Mouse (Mus musculus) stomach, adult 2 months (tissue): ENCODE data around the gene Gm4131. TPM values are rescaled to one million over a fixed set of nuclear protein-coding genes. Genes with fewer than 3 reads are reported as not detected.

Experiments
- polyA plus RNA-seq: library from polyadenylated mRNA; depleted of rRNA; stranded (reverse); fragments of >200 nt; gene quantifications from 2 replicates; pipeline ENCODE4 v1.2.3, GENCODE M21; 2012; rRNA removed

The Gm4131 gene
- polyA plus RNA-seq = not detected in 2 replicates

DNA sequence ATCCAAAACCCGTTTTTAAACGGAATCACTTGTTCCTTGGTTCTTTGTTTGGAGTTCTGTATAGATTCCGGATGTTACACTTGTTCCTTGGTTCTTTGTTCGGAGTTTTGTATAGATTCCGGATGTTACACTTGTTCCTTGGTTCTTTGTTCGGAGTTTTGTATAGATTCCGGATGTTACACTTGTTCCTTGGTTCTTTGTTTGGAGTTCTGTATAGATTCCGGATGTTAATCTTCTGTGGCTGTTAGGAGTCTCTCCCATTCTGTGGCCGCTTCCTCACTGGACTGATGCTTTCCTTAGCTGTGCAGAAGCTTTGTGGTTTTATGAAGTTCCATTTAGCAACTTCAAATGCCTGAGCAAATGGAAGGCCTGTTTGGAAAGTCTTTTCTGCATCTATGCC, at the start of gene Gm4131:
Gene Gm4131, minus strand, starts transcription at position 101 of the 400 bp plus-strand sequence.

GRCm38 (mm10) chr14:62555309-62555829, 11.4 kb downstream of the Gm4131 start, which contains the start of gene Fam124a:
Gene Fam124a, plus strand, starts transcription at chr14:62555737.

GRCm38 (mm10) chr14:62456239-62456747, 110.4 kb downstream of the Gm4131 start, which contains the start of gene Gucy1b2:
Gene Gucy1b2, minus strand, starts transcription at chr14:62456289.

Other genes with a start within 250 kb of the Gm4131 start
- not detected in 2 replicates for gene Gucy1b2, start 110.6 kb downstream of the Gm4131 start, polyA plus RNA-seq
- 2.3 and 2.9 TPM in 2 replicates for gene Fam124a, start 11.2 kb downstream of the Gm4131 start, polyA plus RNA-seq
- not detected in 2 replicates for gene Serpine3, start 96.7 kb upstream of the Gm4131 start, polyA plus RNA-seq
- 2.0 and 3.1 TPM in 2 replicates for gene Ints6, start 194.2 kb upstream of the Gm4131 start, polyA plus RNA-seq